Mouse (Mus musculus) spleen, postnatal 4 days (tissue): ENCODE measurements at regions not wholly inside any gene's neighbourhood (a gene's known extent, or its start where the extent isn't known, plus 50 kb on each side); places are given as distances from the start of the nearest gene placed in this dataset.

Experiments
- DNase-seq, 2 experiments: peaks; one replicate each; pipeline ENCODE4 v3.0.0; 2022; ENCODE audit warnings: low spot score in 2 of 2

DNA sequence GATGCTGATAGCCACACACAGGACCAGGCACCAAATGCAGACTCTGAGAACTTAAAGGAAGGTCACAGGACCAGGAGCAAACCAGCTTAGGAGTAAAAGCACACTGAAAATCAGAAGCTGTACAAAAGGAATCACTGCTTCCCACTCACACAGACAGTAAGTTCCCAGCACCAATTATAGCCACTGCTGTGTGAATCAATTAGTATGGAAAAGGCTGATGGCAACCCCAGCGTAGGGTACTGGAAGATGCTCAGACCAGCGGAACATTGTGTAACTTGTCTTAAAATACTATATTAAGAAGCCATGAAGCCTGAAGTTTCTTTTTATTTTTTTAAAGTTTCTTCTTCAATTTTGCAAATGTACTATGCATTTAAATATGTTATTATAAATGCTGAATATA lies 115.8 kb downstream of the Lnpk start:
- DNase-seq: no peak

DNA sequence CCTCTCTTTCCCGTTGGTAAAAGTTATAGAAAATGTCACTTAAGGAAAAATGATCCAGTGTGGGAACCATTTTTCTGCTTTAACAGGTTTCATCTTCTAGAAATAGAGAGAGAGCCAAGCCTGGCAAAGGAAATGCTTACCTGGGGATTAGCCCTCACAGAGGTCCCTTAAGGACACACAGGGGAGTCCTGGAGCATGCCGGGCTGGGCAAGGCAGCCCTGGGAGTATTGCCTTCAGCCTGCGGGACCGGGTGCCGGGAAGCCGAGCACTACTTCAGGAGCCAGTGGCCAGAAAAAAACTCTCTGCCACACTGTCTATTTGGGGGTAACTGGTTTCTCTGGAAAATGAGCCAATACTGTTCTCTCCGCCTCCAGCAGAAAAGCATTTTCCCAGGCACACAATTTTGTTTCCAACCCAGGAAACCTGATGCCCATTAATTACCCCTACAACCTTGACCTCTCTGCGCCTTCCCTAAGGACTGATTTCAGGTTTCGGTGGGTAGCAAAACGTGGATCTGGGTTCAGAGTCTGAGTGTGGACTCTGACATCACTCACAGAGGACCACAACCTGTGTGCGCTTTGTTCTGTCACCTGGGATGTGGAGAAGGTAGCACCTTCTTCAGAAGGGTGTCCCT lies 117.9 kb downstream of the Lnpk start:
- DNase-seq: no peak

GRCm38 (mm10) chr2:74454431-74454830 lies 124.8 kb downstream of the Lnpk start:
- DNase-seq: no peak

- DNase-seq: no peak
These were observed 126.6 kb downstream of the Lnpk start for GRCm38 (mm10) chr2:74452679-74453078.

DNA sequence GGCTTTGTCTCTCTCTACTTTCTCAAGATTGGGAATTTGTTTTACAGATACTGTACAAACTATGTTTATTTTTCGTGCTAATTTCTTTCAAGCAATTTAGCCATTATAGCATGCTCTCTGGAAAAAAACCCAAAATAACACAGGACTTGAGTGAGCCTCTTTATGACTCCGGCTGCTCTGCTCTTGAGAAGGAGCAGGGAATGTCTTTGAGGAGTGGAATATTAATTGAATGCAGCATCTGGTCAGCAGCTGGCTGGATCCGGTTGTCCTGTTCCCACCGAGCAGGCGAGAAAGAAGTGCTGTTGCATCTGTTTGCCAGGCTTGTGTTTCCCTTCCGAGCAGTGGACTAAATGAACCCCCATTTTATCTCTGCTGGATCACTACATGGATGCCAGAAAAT lies 127.7 kb downstream of the Lnpk start:
- no peak for DNase-seq

GRCm38 (mm10) chr2:74451038-74451437 lies 128.2 kb downstream of the Lnpk start:
- DNase-seq: no peak

- no peak for DNase-seq
These were observed 129.0 kb downstream of the Lnpk start for GRCm38 (mm10) chr2:74450064-74450765.

GRCm38 (mm10) chr2:74435184-74435911 lies 143.9 kb downstream of the Lnpk start:
- DNase-seq: no peak

DNA sequence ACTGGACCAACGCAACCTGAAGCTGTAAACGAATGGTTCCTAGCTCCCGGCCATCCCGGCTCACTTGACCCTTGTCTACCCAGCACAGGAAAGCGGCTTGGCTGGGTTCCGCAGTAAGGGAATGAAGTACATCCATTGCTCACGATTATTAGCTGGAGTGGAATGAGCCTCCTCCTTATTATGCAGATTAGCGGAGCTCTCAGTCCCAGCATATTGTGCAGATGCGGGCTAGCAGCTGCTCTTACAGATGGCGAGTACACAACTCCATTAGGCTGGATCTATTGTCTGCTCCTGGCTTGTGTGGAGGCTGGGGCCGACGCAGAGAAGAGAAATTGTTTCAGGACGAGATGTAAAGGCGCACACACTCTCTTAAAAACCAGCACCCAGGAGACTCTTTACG lies 152.5 kb downstream of the Lnpk start:
- no peak for DNase-seq

DNA sequence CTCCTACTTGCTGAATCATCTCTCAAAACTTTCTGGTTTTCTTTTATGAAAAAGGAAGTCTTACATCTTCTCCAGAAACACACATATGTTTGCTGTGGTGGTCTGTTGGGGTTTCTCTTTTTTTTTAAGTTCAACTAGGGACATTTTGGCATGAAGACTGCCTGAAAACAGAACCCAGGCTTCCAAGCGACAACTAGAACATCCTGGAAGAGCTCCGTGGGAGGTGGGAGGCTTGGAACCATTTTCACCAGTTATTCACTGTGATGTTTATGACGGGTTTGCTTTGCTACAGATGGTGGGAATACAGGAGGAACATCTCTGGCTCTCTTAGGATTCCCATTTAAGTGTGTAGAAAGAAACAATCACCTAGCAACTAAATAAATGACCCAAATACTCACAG lies 154.5 kb downstream of the Lnpk start:
- DNase-seq: no peak

GRCm38 (mm10) chr2:74416097-74416496 lies 163.1 kb downstream of the Lnpk start:
- no peak for DNase-seq

GRCm38 (mm10) chr2:74414721-74415120 lies 164.5 kb downstream of the Lnpk start:
- DNase-seq: no peak

- DNase-seq: no peak
These were observed 169.3 kb downstream of the Lnpk start for GRCm38 (mm10) chr2:74409856-74410404.

DNA sequence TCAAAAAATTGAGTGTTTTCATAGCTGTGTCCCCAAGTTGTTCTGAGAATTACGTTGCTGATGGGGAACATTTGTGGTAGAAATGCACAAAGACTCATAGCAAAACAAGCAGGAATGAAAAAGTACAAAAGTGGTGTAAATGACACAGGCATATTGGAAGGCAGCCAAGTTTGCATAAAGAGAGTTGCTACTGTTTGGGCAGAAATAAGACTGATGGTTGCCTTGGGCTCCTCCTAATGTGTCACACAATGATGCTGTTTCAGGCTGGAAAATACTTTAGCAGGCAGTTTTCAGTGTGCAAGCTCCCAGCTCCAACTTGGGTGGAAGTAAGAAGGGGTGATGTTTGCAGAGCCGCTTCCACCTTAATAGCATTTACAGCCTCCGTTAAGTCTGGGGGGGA lies 174.7 kb downstream of the Lnpk start:
- DNase-seq: no peak

DNA sequence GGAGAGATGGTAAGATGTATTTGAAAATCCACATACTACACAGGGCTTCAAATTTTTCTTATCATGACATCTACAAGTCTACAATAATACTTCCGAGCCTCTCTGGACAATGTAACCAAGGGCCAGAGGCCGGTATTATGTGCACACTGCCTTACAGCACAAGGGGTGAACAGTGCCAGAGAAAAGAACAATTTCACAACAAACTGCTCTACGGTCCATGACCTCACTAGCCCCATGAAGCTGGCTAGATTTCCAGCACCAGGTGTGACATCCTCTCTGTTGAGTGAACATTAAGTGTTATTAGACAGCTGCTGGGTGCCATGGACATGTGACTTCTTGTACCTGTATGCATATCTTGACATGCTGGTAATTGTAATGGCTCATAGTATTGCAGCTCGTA lies 188.2 kb downstream of the Lnpk start:
- DNase-seq: no peak

- DNase-seq: no peak
These were observed 191.2 kb downstream of the Lnpk start for GRCm38 (mm10) chr2:74388078-74388477.

DNA sequence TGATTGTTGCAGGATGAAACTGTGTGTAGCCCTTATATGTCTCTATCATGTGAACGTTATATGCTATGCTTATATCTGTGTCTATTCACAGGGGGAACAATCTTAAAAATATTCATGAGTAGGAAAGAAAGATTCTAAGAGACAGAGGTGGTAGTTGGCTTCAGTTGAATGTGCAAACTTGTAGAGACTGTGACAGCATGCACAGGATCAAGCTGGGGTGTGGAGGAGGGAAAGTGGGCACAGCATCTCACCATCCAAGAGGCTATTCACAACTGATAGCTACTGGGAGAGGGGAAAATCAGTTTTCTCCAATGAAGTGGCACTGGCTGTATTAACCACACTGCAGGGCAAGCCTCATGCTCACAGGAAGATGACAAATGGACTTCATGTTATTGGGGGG lies 194.3 kb downstream of the Lnpk start:
- no peak for DNase-seq

DNA sequence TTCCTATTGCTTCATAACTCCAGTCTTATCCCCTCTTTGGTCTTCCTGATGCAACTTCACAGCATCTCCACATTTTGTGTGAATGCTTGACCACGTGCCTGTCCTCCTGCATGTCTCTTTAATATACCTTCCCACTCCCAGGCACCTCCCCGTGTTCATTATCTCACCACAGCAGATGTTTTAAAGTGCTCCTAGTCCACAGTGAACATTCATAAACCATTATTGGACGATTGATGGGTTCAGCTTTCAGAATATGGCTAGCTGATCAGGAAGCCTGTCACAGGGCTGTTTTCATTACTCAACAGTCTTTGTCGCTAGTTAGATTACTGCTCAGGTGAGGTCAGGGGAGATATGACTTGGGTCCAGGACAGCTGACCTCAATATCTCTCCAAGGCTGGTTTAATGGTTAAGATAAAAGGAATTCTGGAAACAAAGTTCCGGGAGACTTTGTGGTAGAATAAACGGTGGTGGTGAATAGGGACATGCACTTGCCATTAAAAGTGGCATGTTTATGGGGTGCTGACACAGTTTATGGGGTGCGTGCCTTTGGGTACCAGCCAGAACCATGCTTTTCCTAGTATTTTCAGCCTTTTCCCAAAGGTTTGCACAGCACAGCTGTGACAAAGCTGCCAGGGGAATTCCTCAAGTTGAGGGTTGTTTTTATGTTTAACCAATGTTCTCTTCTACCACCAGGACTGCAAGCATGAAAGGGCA lies 198.5 kb downstream of the Lnpk start:
- DNase-seq: no peak

DNA sequence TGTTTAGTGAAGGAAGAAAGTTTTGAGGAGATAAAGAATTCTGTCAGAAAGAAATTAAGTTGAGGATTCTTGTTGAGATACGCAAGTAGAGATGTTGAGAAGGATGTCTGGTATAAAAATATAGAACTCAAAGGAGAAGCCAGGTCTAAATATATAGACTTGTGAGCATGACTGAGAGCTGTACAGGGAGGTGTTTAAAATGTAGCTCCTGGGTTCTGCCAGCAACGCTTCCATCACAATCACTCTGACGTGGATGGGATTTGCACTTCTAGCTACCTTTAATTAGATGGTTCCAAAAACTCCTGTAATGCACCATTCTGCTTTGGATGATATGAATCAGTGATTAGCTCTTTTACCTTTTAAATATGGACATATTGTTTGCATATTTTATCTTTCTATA lies 200.5 kb downstream of the Lnpk start:
- no peak for DNase-seq

- DNase-seq: no peak
These were observed 205.3 kb downstream of the Lnpk start for GRCm38 (mm10) chr2:74373938-74374337.

- no peak for DNase-seq
These were observed 206.2 kb downstream of the Lnpk start for GRCm38 (mm10) chr2:74373056-74373455.

DNA sequence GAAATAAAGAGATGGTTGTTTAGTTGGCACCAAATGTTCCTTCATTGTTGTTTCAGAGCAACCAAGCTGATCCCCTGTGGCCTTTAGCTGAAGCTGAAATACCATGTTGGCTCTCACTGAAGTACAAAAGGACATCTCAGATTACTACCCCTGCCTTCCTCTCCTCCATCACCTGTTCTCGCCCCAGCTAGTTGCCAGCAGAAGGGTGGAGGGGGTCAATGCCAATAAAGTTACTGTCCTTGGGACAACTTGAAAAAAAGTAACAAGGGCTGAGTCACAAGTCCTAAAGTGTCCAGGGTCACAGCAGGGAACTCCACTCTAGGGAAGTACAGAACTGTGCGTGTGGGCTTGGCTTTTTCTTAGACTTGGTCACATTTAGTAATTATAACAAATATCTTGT lies 216.0 kb downstream of the Lnpk start:
- no peak for DNase-seq
